Mouse (Mus musculus) lung, embryonic 15.5 days (tissue): Measurements from ENCODE around the gene Olfr924. TPM values are rescaled to one million over a fixed set of nuclear protein-coding genes. Genes with fewer than 3 reads are reported as not detected.
"Not testable (repeated sequence)": the region's sequence is repeated elsewhere in the genome, so short reads cannot be mapped to it uniquely, and the experiment has no call there.

Experiments
- ATAC-seq: fragments of 200-750 bp; cut with Nextera tagmentation; 2 replicates; pipeline ENCODE4 v1.8.0; 2017; ENCODE audit warnings: moderate number of reproducible peaks, borderline replicate concordance; ENCODE audit not compliant: low FRiP score, low TSS enrichment; ENCODE audit errors: extremely low read depth
- H3K27ac ChIP-seq: fragments of 300-500 bp; sonication (generic); 2 replicates; pipeline ENCODE4 v1.5.1; 2015; ENCODE audit warnings: moderate library complexity, mild to moderate bottlenecking, inconsistent platforms
- H3K27me3 ChIP-seq: fragments of 300-500 bp; sonication (generic); 2 replicates; pipeline ENCODE4 v1.6.1; 2015; ENCODE audit warnings: inconsistent platforms
- H3K36me3 ChIP-seq: fragments of 300-500 bp; sonication (generic); 2 replicates; pipeline ENCODE4 v1.6.1; 2015; ENCODE audit warnings: inconsistent platforms
- H3K4me1 ChIP-seq: fragments of 300-500 bp; sonication (generic); 2 replicates; pipeline ENCODE4 v1.6.1; 2015; ENCODE audit warnings: inconsistent platforms
- H3K4me2 ChIP-seq: fragments of 300-500 bp; sonication (generic); 2 replicates; pipeline ENCODE4 v1.6.1; 2015; ENCODE audit warnings: inconsistent platforms, mild to moderate bottlenecking, moderate library complexity
- H3K4me3 ChIP-seq: fragments of 300-500 bp; sonication (generic); 2 replicates; pipeline ENCODE4 v1.5.1; 2015; ENCODE audit warnings: mild to moderate bottlenecking, inconsistent platforms
- H3K9ac ChIP-seq: fragments of 300-500 bp; sonication (generic); 2 replicates; pipeline ENCODE4 v1.6.1; 2015; ENCODE audit warnings: inconsistent platforms
- H3K9me3 ChIP-seq: fragments of 300-500 bp; sonication (generic); 2 replicates; pipeline ENCODE4 v1.6.1; 2016; ENCODE audit warnings: inconsistent platforms
- WGBS: fragments of 180-500 bp; shearing (Covaris S2); methylation state at CpG from one replicate; pipeline ENCODE4 v1.1.7; 2015; 5-methylcytosine and 5-hydroxymethylcytosine counted together
- polyA plus RNA-seq: library from polyadenylated mRNA; unstranded; fragments of >200 nt; fragmentation: Nextera tagmentation; extraction: Ambion mirVana; gene quantifications from 2 replicates; pipeline ENCODE4 v1.2.1, GENCODE M21; 2015

Olfr924 gene
- polyA plus RNA-seq: not detected in 2 replicates

DNA sequence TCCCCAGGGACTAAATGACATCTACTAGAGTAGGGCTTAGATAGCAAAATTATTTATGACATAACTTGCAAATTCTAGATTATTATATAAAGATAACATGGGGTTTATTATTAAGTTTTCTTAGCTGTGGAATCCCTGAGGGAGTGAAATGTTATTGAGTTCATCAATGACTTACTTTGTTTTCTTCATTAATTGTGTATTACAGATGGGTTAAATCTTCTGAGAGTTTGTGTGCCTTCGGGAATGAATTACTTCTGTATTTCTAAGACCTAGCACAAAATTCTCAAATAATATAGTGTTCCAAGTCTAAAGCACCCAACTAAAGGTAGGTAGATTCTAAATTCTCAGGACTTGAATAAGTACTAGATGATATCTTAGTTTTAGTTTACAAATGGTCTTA is at the start of gene Olfr924:
Olfr924 (plus strand) TSS at position 301 of the 400 bp plus-strand sequence.
- no peak for ATAC-seq
- no peaks in the 10 kb centered on the region for H3K36me3 ChIP-seq
- H3K4me1 ChIP-seq: no peaks in the 10 kb centered on the region
- 87% methylated on average over 1 of the region's 1 CpGs for WGBS
- no peak within 1 kb of the TSS for H3K27ac ChIP-seq
- H3K4me2 ChIP-seq: no peak within 1 kb of the TSS
- H3K9ac ChIP-seq: no peak within 1 kb of the TSS
- H3K9me3 ChIP-seq: no peaks in the 10 kb centered on the region
- no peak within 1 kb of the TSS for H3K4me3 ChIP-seq
- no peaks in the 10 kb centered on the region for H3K27me3 ChIP-seq

- Histone ChIP-seq H3K4me2 (no peak overlapping the region), H3K4me1 (no peaks in the 10 kb centered on the region), H3K9ac (no peak overlapping the region), H3K9me3 (no peaks in the 10 kb centered on the region), H3K4me3 (no peak overlapping the region), H3K27ac (no peak overlapping the region), H3K36me3 (no peaks in the 10 kb centered on the region), H3K27me3 (no peaks in the 10 kb centered on the region)
- ATAC-seq: no peak
These were observed 38.6 kb upstream of the Olfr924 start for GRCm38 (mm10) chr9:38805696-38806095.

DNA sequence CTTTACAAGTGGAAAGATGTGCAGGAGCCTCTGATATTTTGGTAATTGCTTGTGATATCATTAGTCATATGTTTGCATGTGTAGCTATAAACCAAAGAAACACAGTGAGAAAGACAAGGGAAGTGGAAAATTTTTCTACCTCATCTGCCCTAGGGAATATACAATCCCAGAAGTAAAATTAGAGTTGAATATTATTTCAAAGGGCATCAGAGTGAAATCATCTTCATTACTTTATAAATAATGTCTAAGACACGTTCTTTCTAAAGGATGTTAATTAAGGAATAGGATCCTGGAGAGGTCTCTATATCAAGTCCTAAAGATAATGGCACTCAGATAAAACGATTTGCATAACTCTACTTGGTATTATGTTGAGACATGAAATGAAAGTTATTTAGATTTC is 29.9 kb upstream of the Olfr924 start, which contains the start of gene Olfr922:
Olfr922 (plus strand) TSS at position 301 of the 400 bp plus-strand sequence.
- 49% methylated on average over 2 of the region's 2 CpGs for WGBS
- Histone ChIP-seq H3K27ac (no peak within 1 kb of the TSS), H3K4me2 (no peak within 1 kb of the TSS), H3K4me3 (no peak within 1 kb of the TSS), H3K9me3 (no peaks in the 10 kb centered on the region), H3K36me3 (no peaks in the 10 kb centered on the region), H3K27me3 (no peaks in the 10 kb centered on the region), H3K4me1 (no peaks in the 10 kb centered on the region), H3K9ac (no peak within 1 kb of the TSS)
- no peak for ATAC-seq

DNA sequence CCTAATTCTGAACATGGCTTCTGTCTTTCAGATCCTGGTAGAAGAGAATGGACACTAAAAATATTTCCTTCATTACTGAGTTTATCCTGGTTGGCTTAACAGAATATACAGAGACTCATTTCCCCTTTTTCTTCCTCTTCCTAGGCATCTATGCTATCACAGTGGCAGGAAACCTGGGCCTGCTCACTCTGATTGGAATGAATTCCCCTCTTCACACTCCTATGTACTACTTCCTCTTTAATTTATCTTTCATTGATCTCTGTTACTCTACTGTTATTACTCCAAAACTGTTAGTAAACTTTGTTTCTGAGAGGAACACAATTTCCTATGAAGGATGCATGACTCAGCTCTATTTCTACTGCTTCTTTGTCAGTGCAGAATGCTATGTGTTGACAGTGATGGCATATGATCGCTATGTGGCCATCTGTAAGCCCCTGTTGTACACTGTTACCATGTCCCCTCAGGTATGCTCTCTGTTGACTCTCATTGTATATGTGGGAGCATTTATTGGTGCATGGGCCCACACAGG is 28.7 kb upstream of the Olfr924 start:
- Histone ChIP-seq H3K4me1 (no peaks in the 10 kb centered on the region), H3K36me3 (no peaks in the 10 kb centered on the region), H3K4me2 (no peak overlapping the region), H3K27ac (no peak overlapping the region), H3K4me3 (no peak overlapping the region), H3K9me3 (no peaks in the 10 kb centered on the region), H3K9ac (no peak overlapping the region), H3K27me3 (no peaks in the 10 kb centered on the region)
- WGBS: 76% methylated on average over 1 of the region's 1 CpGs
- no peak for ATAC-seq

DNA sequence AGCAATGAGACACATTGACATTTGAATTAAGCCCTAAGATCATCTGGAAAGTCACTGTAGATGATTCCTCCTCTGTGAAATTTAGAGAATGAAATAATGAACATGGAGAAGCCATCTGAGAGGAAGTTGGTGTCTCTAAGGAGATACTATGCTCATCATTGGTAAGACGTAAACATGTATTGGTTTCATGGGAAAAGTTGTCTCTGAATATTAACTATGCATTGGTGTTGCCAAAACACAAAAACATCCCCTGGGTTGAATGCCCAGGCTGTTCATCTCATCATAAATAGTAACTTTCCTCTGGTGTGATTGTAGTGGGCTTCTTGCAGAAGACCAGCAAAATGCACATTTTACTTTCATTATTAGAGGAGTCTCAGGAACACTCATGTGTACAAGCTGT is 18.0 kb upstream of the Olfr924 start, which contains the start of gene Olfr923:
Olfr923 (plus strand) TSS at position 301 of the 400 bp plus-strand sequence.
- Histone ChIP-seq H3K27me3 (no peaks in the 10 kb centered on the region), H3K4me2 (no peak within 1 kb of the TSS), H3K9me3 (no peaks in the 10 kb centered on the region), H3K4me1 (no peaks in the 10 kb centered on the region), H3K4me3 (no peak within 1 kb of the TSS), H3K36me3 (no peaks in the 10 kb centered on the region), H3K27ac (no peak within 1 kb of the TSS), H3K9ac (no peak within 1 kb of the TSS)
- ATAC-seq: no peak
- WGBS: 82% methylated on average over 1 of the region's 1 CpGs

DNA sequence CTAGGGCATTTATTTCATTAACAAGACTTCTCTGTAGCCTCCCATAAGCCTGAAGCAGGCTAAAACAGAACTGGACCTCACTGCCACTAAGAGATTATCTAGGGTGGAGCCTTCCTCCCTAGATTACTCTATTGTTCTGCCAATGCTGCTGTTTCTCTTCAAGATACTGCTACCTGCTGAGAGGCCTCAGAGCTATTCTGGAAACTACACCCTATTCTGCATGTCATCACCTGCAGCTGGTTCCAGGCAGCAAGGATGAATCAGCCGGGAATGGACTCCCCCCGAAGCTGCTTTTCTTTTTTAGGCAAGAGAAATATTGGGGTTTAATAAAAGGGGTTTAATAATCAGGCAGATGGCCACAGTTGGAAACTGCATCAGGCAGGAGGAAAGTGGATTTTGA is 11.2 kb upstream of the Olfr924 start:
- Histone ChIP-seq H3K27me3 (no peaks in the 10 kb centered on the region), H3K27ac (no peak overlapping the region), H3K9ac (no peak overlapping the region), H3K4me2 (no peak overlapping the region), H3K36me3 (no peaks in the 10 kb centered on the region), H3K9me3 (no peaks in the 10 kb centered on the region), H3K4me3 (no peak overlapping the region), H3K4me1 (no peaks in the 10 kb centered on the region)
- ATAC-seq: no peak
- whole genome bisulfite sequencing: 87% methylated on average over 2 of the region's 2 CpGs

DNA sequence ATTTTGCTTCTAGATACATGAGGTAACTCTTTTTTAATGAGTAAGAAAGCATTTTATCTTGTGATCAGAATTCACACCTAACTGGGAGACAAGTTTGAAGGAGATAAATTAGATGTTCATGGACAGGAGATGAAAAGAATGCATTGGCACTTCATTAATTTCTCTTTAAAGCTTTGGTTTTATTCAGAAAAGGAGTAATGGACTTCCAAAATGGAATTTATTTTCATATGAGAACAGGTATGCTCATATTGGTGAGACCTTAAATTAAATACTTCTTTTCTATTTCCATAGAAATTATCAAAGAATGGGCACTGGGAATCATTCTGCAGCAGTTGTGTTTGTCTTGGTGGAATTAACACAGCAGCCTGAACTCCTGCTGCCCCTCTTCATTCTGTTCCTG is 10.5 kb downstream of the Olfr924 start, which contains the start of gene Olfr26:
Olfr26 (plus strand) TSS at position 301 of the 400 bp plus-strand sequence.
- H3K4me3 ChIP-seq: no peak within 1 kb of the TSS
- H3K27ac ChIP-seq: no peak within 1 kb of the TSS
- no peaks in the 10 kb centered on the region for H3K36me3 ChIP-seq
- H3K27me3 ChIP-seq: no peaks in the 10 kb centered on the region
- no peaks in the 10 kb centered on the region for H3K9me3 ChIP-seq
- no peak within 1 kb of the TSS for H3K4me2 ChIP-seq
- no peak within 1 kb of the TSS for H3K9ac ChIP-seq
- no peak for ATAC-seq
- no peaks in the 10 kb centered on the region for H3K4me1 ChIP-seq

GRCm38 (mm10) chr9:38874880-38875279 is 30.6 kb downstream of the Olfr924 start:
- not testable (repeated sequence) for H3K9me3 ChIP-seq, H3K9ac ChIP-seq, H3K27me3 ChIP-seq, H3K4me2 ChIP-seq, ATAC-seq, H3K4me1 ChIP-seq, H3K27ac ChIP-seq, H3K4me3 ChIP-seq, H3K36me3 ChIP-seq
- 58% methylated on average over 2 of the region's 2 CpGs for WGBS

- H3K9me3 ChIP-seq: no peaks in the 10 kb centered on the region
- H3K4me3 ChIP-seq: no peak within 1 kb of the TSS
- no peak within 1 kb of the TSS for H3K9ac ChIP-seq
- no peak for ATAC-seq
- no peak within 1 kb of the TSS for H3K27ac ChIP-seq
- H3K27me3 ChIP-seq: no peaks in the 10 kb centered on the region
- 78% methylated on average over 2 of the region's 2 CpGs for WGBS
- no peaks in the 10 kb centered on the region for H3K4me1 ChIP-seq
- no peaks in the 10 kb centered on the region for H3K36me3 ChIP-seq
- no peak within 1 kb of the TSS for H3K4me2 ChIP-seq
These were observed 32.6 kb downstream of the Olfr924 start, which contains the start of gene Olfr926 for GRCm38 (mm10) chr9:38876826-38877225. Gene Olfr926 (plus strand): TSS chr9:38877126.

Other genes with a start within 250 kb of the Olfr924 start
- gene Olfr914, start 239.3 kb upstream of the Olfr924 start, polyA plus RNA-seq: not detected in 2 replicates
- gene Olfr916, start 184.6 kb upstream of the Olfr924 start, polyA plus RNA-seq: not detected in 2 replicates
- not detected in 2 replicates for gene Olfr917, start 178.6 kb upstream of the Olfr924 start, polyA plus RNA-seq
- not detected in 2 replicates for gene Olfr918, start 169.8 kb upstream of the Olfr924 start, polyA plus RNA-seq
- not detected in 2 replicates for gene Olfr919, start 140.8 kb upstream of the Olfr924 start, polyA plus RNA-seq
- gene Vwa5a, start 126.2 kb upstream of the Olfr924 start, polyA plus RNA-seq: 16.3 and 20.7 TPM in 2 replicates
- 0.02 and 0.03 TPM in 2 replicates for gene Olfr920, start 92.2 kb upstream of the Olfr924 start, polyA plus RNA-seq
- gene Olfr921, start 71.4 kb upstream of the Olfr924 start, polyA plus RNA-seq: not detected in 2 replicates
- gene Olfr922, start 29.8 kb upstream of the Olfr924 start, polyA plus RNA-seq: not detected in 2 replicates
- gene Olfr923, start 17.9 kb upstream of the Olfr924 start, polyA plus RNA-seq: not detected in 2 replicates
- not detected in 2 replicates for gene Olfr26, start 10.6 kb downstream of the Olfr924 start, polyA plus RNA-seq
- not detected in 2 replicates for gene Olfr926, start 32.7 kb downstream of the Olfr924 start, polyA plus RNA-seq
- gene Olfr930, start 85.4 kb downstream of the Olfr924 start, polyA plus RNA-seq: not detected in 2 replicates
- not detected in 2 replicates for gene Olfr933, start 127.9 kb downstream of the Olfr924 start, polyA plus RNA-seq
- gene Olfr934, start 143.9 kb downstream of the Olfr924 start, polyA plus RNA-seq: not detected in 2 replicates
- not detected in 2 replicates for gene Olfr935, start 155.2 kb downstream of the Olfr924 start, polyA plus RNA-seq
- not detected in 2 replicates for gene Olfr146, start 178.9 kb downstream of the Olfr924 start, polyA plus RNA-seq
- not detected in 2 replicates for gene Olfr937, start 220.5 kb downstream of the Olfr924 start, polyA plus RNA-seq
- not detected in 2 replicates for gene Olfr938, start 234.4 kb downstream of the Olfr924 start, polyA plus RNA-seq